Mouse (Mus musculus) liver, adult 2 months (tissue): Measurements from ENCODE around the gene Rad1.

ENCODE experiments used
- CTCF ChIP-seq: fragments of 200-500 bp; IDR thresholded peaks from 2 replicates; pipeline ENCODE4 v1.5.1; 2011; ENCODE audit warnings: low read depth, low read length, control low read depth
- POLR2A ChIP-seq: fragments of 200-500 bp; IDR thresholded peaks from 2 replicates; pipeline ENCODE4 v1.6.1; 2011; ENCODE audit warnings: low read length, control low read depth; ENCODE audit not compliant: insufficient read depth; ENCODE audit errors: extremely low read depth

- no peak for TF ChIP-seq CTCF
- no peak for TF ChIP-seq POLR2A
These were observed 13.8 kb downstream of the Rad1 start for GRCm38 (mm10) chr15:10499593-10499992.
